Mouse (Mus musculus) Patski (cell line): ENCODE measurements at regions not wholly inside any gene's neighbourhood (a gene's known extent, or its start where the extent isn't known, plus 50 kb on each side); places are given as distances from the start of the nearest gene placed in this dataset.
"Not testable (repeated sequence)": the region's sequence is repeated elsewhere in the genome, so short reads cannot be mapped to it uniquely, and the experiment has no call there.

Experiments
- ATAC-seq: fragments of 100-300 bp; one replicate; pipeline ENCODE4 v1.8.0; 2021
- CTCF ChIA-PET: fragments of 350-600 bp; sonication (Branson Sonifier 250); formaldehyde crosslinking; loops from one replicate; lab custom pipeline; 2022; ENCODE audit warnings: inconsistent platforms; lab: Charles Lee
- POLR2A ChIA-PET: fragments of 350-600 bp; sonication (Branson Sonifier 250); formaldehyde crosslinking; loops from one replicate; lab custom pipeline; 2022; ENCODE audit warnings: antibody characterized with exemption, inconsistent platforms; lab: Charles Lee
- DNase-seq: peaks from one replicate; pipeline ENCODE4 v3.0.0-alpha.2; 2011; ENCODE audit warnings: low read depth, low spot score
- H3K27me3 ChIP-seq: fragments of 371-371 bp; one replicate; pipeline ENCODE4 v1.5.1; 2021
- CTCF ChIP-seq: fragments of 100-300 bp; IDR thresholded peaks from one replicate; pipeline ENCODE4 v1.5.1; 2021
- in situ Hi-C: fragments of 300-500 bp; cut with MboI; formaldehyde crosslinking; loops from 3 replicates; pipeline ENCODE4 v1.11.1; 2018; ENCODE audit warnings: low pct_unique_long_range_greater_than_20kb, mixed read lengths

- in situ Hi-C loops: no loop called here
- TF ChIP-seq CTCF: peak; percentile 43
- CTCF ChIA-PET: no interaction called here
- peaks cover 15% of the 10 kb centered on the region for H3K27me3 ChIP-seq
- POLR2A ChIA-PET: no interaction called here
- DNase-seq: no peak
- ATAC-seq: no peak
Observed at GRCm38 (mm10) chr2:107869304-107869958, 579.0 kb downstream of the Kcna4 start.

DNA sequence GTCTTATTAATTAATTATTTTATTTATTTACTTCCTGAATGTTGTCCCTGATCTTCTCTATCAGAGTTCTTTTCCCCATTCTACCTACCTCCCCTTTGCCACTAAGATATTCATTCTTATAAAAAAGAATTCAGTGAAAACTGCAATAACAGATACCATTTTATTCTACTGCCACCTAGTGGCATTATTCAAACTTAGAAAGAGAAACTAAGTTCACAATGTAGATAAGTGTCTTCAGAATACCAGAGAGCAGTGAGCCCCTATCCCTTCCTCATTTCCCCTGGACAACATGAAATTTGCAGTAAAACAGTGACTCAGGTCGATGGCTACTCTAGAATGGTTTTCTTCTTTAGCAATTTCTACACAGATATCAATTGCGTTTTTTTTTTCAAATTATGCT, 589.2 kb downstream of the Kcna4 start:
- in situ Hi-C loops: loop anchor here (10.0 to 25.0 kb wide), 2 partner anchors 792 to 895 kb away; no protein-coding TSS in a partner anchor
- no peak for DNase-seq
- peaks cover 7% of the 10 kb centered on the region for H3K27me3 ChIP-seq
- ChIA-PET CTCF (no interaction called here), POLR2A (no interaction called here)
- peak; percentile 38 for TF ChIP-seq CTCF
- ATAC-seq: no peak

- peak; percentile 60 for TF ChIP-seq CTCF
- ChIA-PET POLR2A (no interaction called here), CTCF (no interaction called here)
- DNase-seq: no peak
- peak; percentile 54 for ATAC-seq
- in situ Hi-C loops: loop anchor here (25.0 kb wide), 1 partner anchor 799 kb away; no protein-coding TSS in a partner anchor
- peaks cover 9% of the 10 kb centered on the region for H3K27me3 ChIP-seq
Observed at GRCm38 (mm10) chr2:107886063-107886762, 595.8 kb downstream of the Kcna4 start.

GRCm38 (mm10) chr2:107888245-107888644, 597.8 kb downstream of the Kcna4 start:
- ATAC-seq (no peak), DNase-seq (no peak)
- POLR2A ChIA-PET: no interaction called here
- in situ Hi-C loops: loop anchor here (25.0 kb wide), 1 partner anchor 801 kb away; no protein-coding TSS in a partner anchor
- peaks cover 13% of the 10 kb centered on the region for H3K27me3 ChIP-seq
- CTCF ChIA-PET: no interaction called here
- TF ChIP-seq CTCF: no peak

- POLR2A ChIA-PET: no interaction called here
Observed at GRCm38 (mm10) chr2:107925116-107925515, 634.7 kb downstream of the Kcna4 start.

GRCm38 (mm10) chr2:107926606-107927005, 636.2 kb downstream of the Kcna4 start:
- ChIA-PET CTCF (no interaction called here), POLR2A (no interaction called here)
- in situ Hi-C loops: no loop called here
- no peak for TF ChIP-seq CTCF
- no peak for DNase-seq
- H3K27me3 ChIP-seq: peaks cover 10% of the 10 kb centered on the region
- ATAC-seq: no peak

More at GRCm38 (mm10) chr2:107925116-107925515, 634.7 kb downstream of the Kcna4 start:
- in situ Hi-C loops: no loop called here
- peaks cover 8% of the 10 kb centered on the region for H3K27me3 ChIP-seq
- no peak for ATAC-seq
- DNase-seq: no peak
- CTCF ChIA-PET: interaction anchor here (1.0 to 1.2 kb wide), 2 partner anchors 18 to 21 kb away, joined by 3 to 5 read pairs; no protein-coding TSS in a partner anchor
- TF ChIP-seq CTCF: no peak

- no peak for TF ChIP-seq CTCF
- ATAC-seq: no peak
- in situ Hi-C loops: no loop called here
- peaks cover 22% of the 10 kb centered on the region for H3K27me3 ChIP-seq
- POLR2A ChIA-PET: no interaction called here
- CTCF ChIA-PET: no interaction called here
- no peak for DNase-seq
Observed at GRCm38 (mm10) chr2:107935336-107935735, 644.9 kb downstream of the Kcna4 start.

GRCm38 (mm10) chr2:107935775-107936174, 645.3 kb downstream of the Kcna4 start:
- peaks cover 22% of the 10 kb centered on the region for H3K27me3 ChIP-seq
- in situ Hi-C loops: no loop called here
- ChIA-PET CTCF (no interaction called here), POLR2A (no interaction called here)
- ATAC-seq (no peak), DNase-seq (no peak)
- TF ChIP-seq CTCF: no peak

GRCm38 (mm10) chr2:107941374-107941773, 650.9 kb downstream of the Kcna4 start:
- ChIA-PET CTCF (no interaction called here), POLR2A (no interaction called here)
- no peak for DNase-seq
- in situ Hi-C loops: no loop called here
- peaks cover 20% of the 10 kb centered on the region for H3K27me3 ChIP-seq
- ATAC-seq: no peak
- TF ChIP-seq CTCF: no peak

- ATAC-seq (peak; percentile 97), DNase-seq (no peak)
- H3K27me3 ChIP-seq: peaks cover 13% of the 10 kb centered on the region
- ChIA-PET POLR2A (no interaction called here), CTCF (interaction anchor here (1.0 to 2.0 kb wide), 5 partner anchors 9 to 1738 kb away, joined by 3 to 6 read pairs (median 5); no protein-coding TSS in a partner anchor)
- peak; percentile 78 for TF ChIP-seq CTCF
- in situ Hi-C loops: no loop called here
Observed at GRCm38 (mm10) chr2:107945837-107946451, 655.5 kb downstream of the Kcna4 start.

GRCm38 (mm10) chr2:107955608-107956127, 665.2 kb downstream of the Kcna4 start:
- DNase-seq, CTCF ChIA-PET, POLR2A ChIA-PET, ATAC-seq, H3K27me3 ChIP-seq: not testable (repeated sequence)
- in situ Hi-C loops: loop anchor here (25.0 kb wide), 2 partner anchors 932 to 1932 kb away; partner anchors contain the start of gene Lin7c

GRCm38 (mm10) chr2:107963921-107964320, 673.5 kb downstream of the Kcna4 start:
- POLR2A ChIA-PET: interaction anchor here (0.6 kb wide), 1 partner anchor 449 kb away, joined by 5 read pairs; no protein-coding TSS in a partner anchor
- CTCF ChIA-PET, ATAC-seq, H3K27me3 ChIP-seq, DNase-seq: not testable (repeated sequence)
- in situ Hi-C loops: loop anchor here (25.0 kb wide), 2 partner anchors 923 to 1923 kb away; partner anchors contain the start of gene Lin7c
